Mouse (Mus musculus) T-helper 17 cell (primary cell): Measurements from ENCODE around the gene Hsd17b7.
"Not testable (repeated sequence)": the region's sequence is repeated elsewhere in the genome, so short reads cannot be mapped to it uniquely, and the experiment has no call there.

Experiments used
- in situ Hi-C, 2 experiments: fragments of 300-600 bp; cut with MboI, MseI; formaldehyde crosslinking; loops; 1 replicate in 1 of 2; 2 replicates in 1 of 2; pipeline ENCODE4 v1.15.1; 2025; ENCODE audit warnings: high pct_unique_total_duplicates in 2 of 2

Hsd17b7 gene

GRCm38 (mm10) chr1:169968792-169969515 is at the start of gene Hsd17b7:
Gene Hsd17b7 (minus strand): TSS chr1:169969241.
- in situ Hi-C loops: loop anchor here in 1 of 2 experiments (25.0 kb wide), 2 partner anchors 868 to 1093 kb away; partner anchors contain the start of gene Fcgr3

GRCm38 (mm10) chr1:170014784-170015183 is 45.7 kb upstream of the Hsd17b7 start:
- in situ Hi-C loops: no loop called here

GRCm38 (mm10) chr1:170010716-170011505 is 41.9 kb upstream of the Hsd17b7 start:
- in situ Hi-C loops: no loop called here

- in situ Hi-C loops: no loop called here
These were observed 40.3 kb upstream of the Hsd17b7 start for GRCm38 (mm10) chr1:170009296-170009695.

GRCm38 (mm10) chr1:170008432-170009220 is 39.6 kb upstream of the Hsd17b7 start:
- in situ Hi-C loops: no loop called here

- in situ Hi-C loops: no loop called here
These were observed 37.5 kb upstream of the Hsd17b7 start for GRCm38 (mm10) chr1:170006516-170006915.

- in situ Hi-C loops: no loop called here
These were observed 36.3 kb upstream of the Hsd17b7 start for GRCm38 (mm10) chr1:170005297-170005696.

GRCm38 (mm10) chr1:169993901-169994300 is 24.9 kb upstream of the Hsd17b7 start:
- in situ Hi-C loops: not testable (repeated sequence)

- in situ Hi-C loops: no loop called here
These were observed 17.1 kb upstream of the Hsd17b7 start for GRCm38 (mm10) chr1:169986166-169986565.

- in situ Hi-C loops: no loop called here
These were observed 8.6 kb upstream of the Hsd17b7 start for GRCm38 (mm10) chr1:169977621-169978020.

GRCm38 (mm10) chr1:169971998-169972397 is 3.0 kb upstream of the Hsd17b7 start:
- in situ Hi-C loops: loop anchor here in 1 of 2 experiments (25.0 kb wide), 2 partner anchors 865 to 1090 kb away; partner anchors contain the start of gene Fcgr3

- in situ Hi-C loops: loop anchor here in 1 of 2 experiments (25.0 kb wide), 2 partner anchors 866 to 1091 kb away; partner anchors contain the start of gene Fcgr3
These were observed 1.9 kb upstream of the Hsd17b7 start for GRCm38 (mm10) chr1:169970936-169971335.

GRCm38 (mm10) chr1:169969516-169969886 is 460 bp upstream of the Hsd17b7 start:
- in situ Hi-C loops: loop anchor here in 1 of 2 experiments (25.0 kb wide), 2 partner anchors 868 to 1093 kb away; partner anchors contain the start of gene Fcgr3

GRCm38 (mm10) chr1:169953106-169953505 is 15.9 kb downstream of the Hsd17b7 start:
- in situ Hi-C loops: loop anchor here (5.0 to 25.0 kb wide), 4 partner anchors 174 to 1109 kb away; partner anchors contain the start of gene Fcgr3 (in 1 of the 2)

- in situ Hi-C loops: loop anchor here (5.0 to 25.0 kb wide), 4 partner anchors 175 to 1110 kb away; partner anchors contain the start of gene Fcgr3 (in 1 of the 2)
These were observed 16.4 kb downstream of the Hsd17b7 start for GRCm38 (mm10) chr1:169952636-169953035.

GRCm38 (mm10) chr1:169951561-169951960 is 17.5 kb downstream of the Hsd17b7 start:
- in situ Hi-C loops: loop anchor here (5.0 to 25.0 kb wide), 4 partner anchors 176 to 1111 kb away; partner anchors contain the start of gene Fcgr3 (in 1 of the 2)

- in situ Hi-C loops: loop anchor here (5.0 to 25.0 kb wide), 4 partner anchors 177 to 1112 kb away; partner anchors contain the start of gene Fcgr3 (in 1 of the 2)
These were observed 18.4 kb downstream of the Hsd17b7 start for GRCm38 (mm10) chr1:169950651-169951050.

GRCm38 (mm10) chr1:169949981-169950380 is 19.1 kb downstream of the Hsd17b7 start:
- in situ Hi-C loops: loop anchor here (5.0 to 25.0 kb wide), 4 partner anchors 177 to 1112 kb away; partner anchors contain the start of gene Fcgr3 (in 1 of the 2)

GRCm38 (mm10) chr1:169948866-169949265 is 20.2 kb downstream of the Hsd17b7 start:
- in situ Hi-C loops: no loop called here

- in situ Hi-C loops: no loop called here
These were observed 20.8 kb downstream of the Hsd17b7 start for GRCm38 (mm10) chr1:169948280-169948679.

GRCm38 (mm10) chr1:169947654-169948053 is 21.4 kb downstream of the Hsd17b7 start:
- in situ Hi-C loops: no loop called here
